Mouse (Mus musculus): ENCODE data around the gene Ppp1r7.

DNA sequence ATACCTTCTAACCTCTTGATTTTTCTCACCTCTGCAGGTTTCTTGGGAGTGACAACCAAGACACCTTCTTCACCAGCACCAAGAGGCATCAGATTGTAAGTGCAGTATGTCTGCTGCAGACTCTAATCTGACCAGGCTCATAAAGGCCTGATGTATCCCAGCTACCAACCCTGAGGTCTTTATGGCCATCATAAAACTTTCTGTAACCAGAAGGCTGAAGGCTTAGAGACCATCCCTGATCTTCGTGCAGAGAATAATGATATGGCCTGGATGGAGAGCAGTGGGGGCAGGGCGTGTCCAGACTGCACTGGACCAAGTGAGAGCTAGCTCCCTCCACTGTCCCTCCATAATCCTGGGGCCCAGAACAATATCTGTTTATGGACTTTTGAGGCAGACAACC lies 44.5 kb downstream of the Ppp1r7 start:
- TF ChIP-seq CTCF (conservative IDR thresholded peaks at IDR 0.05; ENCODE audit: low read length) (no peak), NANOG (IDR thresholded peaks at IDR 0.05; ENCODE audit: borderline replicate concordance, low read length) (no peak), POU5F1 (IDR thresholded peaks at IDR 0.05; ENCODE audit: borderline replicate concordance, low read length) (no peak)

All from E14TG2a.4 (cell line).